Mouse (Mus musculus): ENCODE results near the gene Cga.
A peak's percentile ranks its signal among the peaks of the same experiment; 100 is the strongest.
"Not testable (repeated sequence)": the region's sequence is repeated elsewhere in the genome, so short reads cannot be mapped to it uniquely, and the experiment has no call there.

Cga gene

DNA sequence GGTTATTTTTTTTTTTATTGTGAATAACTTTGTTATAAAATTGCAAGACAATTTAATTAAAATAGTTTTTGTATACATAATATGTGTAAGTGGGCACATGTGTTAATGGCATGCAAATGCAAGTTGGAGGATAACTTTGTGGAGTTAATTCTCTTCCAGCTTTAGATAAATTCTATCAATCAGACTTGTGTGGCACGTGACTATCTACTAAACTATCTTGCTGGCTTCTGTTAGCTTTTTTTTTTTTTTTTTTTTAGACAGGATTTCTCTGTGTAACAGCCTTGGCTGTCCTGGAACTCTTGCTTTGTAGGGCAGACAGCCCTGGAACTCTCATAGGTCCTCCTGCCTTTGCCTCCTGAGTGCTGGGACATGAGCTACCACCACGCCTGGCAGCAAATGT is 4.9 kb downstream of the Cga start:
- no peak for DNase-seq

DNA sequence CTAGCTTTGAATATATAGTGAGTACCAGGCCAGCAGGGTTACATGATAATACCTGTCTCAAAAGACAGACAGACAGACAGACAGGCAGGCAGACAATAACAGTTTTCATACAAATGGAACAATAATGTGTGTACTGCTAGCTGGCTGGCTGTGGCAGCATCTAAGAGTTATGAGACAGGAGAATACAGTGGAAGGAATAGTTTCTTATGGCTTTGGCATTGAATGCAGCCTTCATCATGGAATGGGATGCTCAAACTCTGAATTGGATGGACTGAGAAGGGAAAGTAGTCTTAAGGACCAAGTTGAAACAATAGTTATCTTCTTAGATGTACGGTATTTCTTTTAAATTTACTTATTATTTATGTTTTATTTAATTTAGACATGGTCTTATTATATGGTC is 5.7 kb downstream of the Cga start:
- DNase-seq, result no peak

DNA sequence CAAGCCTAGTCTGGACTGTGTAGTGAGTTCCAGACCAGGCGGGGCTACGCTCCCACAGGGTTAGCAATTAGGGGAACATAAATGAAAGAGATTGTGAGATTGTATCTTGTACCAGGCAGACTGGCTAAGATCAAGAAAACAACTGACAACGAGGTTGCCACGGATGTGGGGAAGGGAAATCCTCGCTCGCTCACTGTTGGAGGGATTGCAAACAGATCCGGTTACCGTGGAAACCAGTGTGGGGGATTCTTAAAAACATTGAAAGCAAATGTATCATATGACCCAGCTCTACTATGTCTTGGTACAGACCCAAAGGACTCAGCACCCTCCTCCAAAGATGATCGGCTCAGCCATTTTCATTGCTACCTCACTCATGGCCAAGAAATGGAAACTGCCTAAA is 6.6 kb downstream of the Cga start:
- DNase-seq, result no peak

DNA sequence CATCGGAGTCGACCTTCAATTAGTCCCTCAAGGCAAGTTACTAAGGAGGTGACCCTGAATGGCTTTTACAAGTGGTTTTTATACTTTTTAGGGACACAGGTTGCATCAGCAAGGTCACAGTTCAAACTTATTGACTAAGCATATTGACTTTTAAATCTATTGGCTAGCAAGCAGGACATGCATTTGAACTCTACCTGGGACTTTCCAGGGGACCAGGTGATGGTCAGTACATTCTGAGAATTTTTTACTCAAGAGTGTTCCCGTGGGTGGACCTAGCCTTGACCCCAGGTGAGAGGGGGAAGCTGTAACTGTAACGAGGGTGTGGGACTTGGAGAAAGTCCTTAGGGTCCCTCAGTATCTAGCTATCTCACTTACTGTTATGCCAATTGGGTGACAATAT is 7.6 kb downstream of the Cga start:
- no peak for DNase-seq

DNA sequence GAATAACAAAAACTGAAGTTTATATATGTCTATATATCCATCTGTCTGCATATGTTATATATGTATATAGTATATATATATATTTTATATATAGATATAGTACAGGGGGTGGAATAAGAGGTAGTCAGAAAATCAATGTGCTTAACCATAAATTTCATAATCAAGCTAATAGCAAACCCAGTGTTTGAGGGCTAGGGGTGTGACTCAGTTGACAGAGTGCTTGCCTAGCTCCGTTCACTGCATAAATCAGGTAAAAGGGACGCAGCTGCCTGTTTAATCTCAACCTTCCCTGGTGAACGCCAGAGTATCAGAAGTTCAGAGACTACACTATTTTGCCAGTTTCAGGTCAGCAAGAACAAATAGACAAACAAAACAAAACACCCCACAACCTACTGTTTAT is 8.0 kb downstream of the Cga start:
- not testable (repeated sequence) for DNase-seq

DNA sequence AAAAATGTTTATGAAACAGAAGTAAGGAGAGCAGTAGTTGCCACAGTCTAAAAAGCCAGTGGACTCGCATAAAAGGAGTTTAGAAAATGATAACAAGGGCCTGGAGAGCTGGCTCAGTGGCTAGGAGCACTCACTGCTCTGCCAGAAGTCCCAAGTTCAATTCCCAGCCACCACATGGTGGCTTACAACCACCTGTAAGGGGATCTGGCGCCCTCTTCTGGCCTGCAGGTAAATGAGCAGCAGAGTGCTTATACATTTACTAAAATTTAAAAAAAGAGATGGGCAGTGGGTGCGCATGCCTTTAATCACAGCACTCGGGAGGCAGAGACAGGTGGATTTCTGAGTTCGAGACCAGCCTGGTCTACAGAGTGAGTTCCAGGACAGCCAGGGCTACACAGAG is 11.8 kb downstream of the Cga start:
- no peak for DNase-seq

DNA sequence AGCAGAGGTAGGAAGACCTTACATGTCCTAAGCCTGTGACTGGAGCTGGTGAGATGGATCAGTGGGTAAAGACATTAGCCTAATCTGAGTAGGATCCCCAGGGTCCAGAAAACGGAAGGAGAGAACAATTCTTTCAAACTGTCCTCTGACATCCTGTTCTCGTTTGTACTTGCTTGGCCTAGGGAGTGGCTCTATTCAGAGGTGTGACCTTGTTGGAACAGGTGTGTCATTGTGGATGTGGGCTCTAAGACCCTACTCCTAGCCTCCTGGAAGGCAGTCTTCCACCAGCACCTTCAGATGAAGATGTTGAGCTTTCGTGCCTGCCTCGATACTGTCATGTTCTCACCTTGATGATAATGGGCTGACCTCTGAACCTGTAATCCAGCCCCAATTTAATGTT is 12.6 kb downstream of the Cga start:
- no peak for DNase-seq

DNA sequence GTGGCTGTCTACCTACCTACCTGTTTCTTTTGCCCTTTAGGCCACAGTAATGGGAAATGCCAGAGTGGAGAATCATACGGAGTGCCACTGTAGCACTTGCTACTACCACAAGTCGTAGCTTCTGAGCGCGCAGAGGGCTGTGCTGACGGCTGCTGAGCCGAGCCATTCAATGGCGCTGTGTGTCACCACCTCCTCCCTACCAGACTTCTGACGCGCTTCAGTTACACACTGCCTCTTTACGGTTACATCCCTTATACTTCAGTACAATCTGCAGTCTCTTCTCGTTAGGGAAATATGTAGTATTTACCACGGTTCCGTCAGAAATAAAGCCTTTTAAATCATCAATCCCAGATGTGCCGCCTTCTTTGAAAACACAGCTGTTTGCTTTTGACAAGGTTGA is 13.4 kb downstream of the Cga start:
- no peak for DNase-seq

DNA sequence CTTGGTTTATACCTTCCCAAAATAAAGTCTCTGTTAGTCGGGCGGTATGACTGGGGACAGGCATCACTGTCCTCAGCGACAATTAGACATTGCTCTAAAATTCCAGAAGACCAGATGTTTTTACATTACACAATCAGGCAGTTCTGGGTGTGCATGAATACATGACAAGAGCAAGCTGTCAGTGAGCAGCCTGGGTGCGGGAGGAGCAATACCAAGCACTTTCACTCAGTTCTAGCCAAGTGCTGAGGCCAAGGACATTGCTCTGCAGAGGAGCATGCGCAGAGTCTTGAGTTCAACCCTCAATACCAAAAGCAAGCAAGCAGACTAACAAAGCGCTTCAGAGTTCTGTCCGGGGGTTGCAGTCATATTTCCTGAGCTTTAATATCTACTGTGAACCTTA is 14.5 kb downstream of the Cga start:
- DNase-seq, result no peak

DNA sequence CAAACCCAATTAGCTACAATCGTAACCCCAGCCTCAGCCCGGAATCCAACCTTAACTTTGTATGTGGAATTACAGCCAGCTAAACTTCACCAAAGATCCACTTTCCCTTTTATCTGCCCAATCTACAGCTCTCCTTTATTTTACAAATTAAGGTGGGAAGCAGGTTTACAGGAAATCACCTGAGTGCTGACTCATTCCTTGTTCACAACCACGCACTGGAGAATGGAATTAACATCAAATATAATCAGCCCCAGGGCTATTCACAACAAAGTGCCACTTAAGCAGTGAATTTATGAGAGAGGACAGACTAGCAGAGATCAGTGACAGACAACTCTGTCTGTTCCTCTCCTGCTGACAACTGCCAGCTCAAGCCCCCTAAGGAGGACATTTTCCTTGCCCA is 17.8 kb downstream of the Cga start:
- DNase-seq, result no peak

DNA sequence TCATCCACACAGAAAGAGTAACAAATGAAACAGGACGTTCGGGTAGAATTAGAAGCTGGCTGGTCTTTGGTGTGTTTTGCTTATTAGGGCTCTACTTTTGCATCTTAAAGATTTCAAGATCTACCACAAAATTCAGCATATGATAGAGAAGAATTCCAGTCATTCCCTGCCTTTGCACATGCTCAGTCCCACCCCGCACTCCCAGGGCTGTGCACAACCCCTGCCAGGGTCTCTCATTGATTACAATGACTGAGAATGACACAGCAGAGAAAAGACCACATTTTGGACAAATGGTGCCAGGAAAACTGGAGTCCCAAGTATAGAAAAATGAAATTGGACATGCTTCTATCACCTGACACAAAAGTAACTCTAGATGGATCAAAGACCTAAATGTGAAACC is 18.6 kb downstream of the Cga start:
- no peak for DNase-seq

DNA sequence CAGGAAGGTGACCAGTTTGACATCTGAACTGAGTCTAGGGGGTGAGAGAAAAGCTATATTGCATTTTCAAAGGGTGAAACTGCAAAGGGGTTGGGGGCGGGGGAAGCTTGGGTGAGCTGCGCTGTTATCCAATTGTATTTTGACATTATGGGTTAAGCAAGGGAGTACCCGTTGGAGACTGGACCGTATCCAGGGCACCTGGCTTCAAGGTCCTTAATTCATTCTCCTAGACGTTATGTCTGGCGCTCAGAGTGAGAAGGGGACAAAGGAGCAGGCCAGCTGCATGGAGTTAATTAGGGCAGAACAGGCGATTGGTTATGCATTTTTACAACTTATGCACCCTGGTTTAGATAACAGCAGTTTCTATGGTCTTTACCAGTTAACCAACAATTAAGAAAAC is 23.8 kb downstream of the Cga start:
- peak; percentile 18 for DNase-seq

DNA sequence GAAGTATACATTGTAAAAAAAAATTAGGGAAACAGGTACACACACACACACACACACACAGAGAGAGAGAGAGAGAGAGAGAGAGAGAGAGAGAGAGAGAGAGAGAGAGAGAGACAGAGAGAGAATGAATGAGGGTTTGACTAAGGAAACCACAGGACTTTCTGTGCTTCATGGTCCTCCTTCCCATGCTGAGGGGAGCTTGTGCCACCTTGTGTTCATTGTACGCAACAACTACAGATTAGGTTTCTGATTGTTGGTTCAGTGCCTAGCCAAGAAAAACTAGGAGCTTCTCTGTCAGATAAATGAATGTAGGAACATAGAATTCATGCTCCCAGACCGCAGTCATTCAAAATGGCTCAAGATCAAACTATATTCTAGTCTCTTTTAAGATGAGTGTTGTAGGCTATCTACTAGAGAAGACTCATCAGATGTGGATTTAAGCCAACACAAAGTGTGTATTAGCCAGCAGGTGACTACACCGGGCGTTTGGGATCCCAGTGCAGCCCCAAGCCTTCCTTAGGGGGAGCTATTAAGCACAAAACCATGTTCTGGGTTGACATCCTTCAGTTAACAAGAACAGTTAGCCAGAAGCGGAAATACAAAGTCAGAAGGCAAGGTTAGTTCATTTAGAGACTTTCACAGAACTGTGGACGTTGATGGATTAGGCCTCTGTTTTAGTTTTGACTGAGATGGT is 28.7 kb downstream of the Cga start:
- peak; percentile 78 for DNase-seq

DNA sequence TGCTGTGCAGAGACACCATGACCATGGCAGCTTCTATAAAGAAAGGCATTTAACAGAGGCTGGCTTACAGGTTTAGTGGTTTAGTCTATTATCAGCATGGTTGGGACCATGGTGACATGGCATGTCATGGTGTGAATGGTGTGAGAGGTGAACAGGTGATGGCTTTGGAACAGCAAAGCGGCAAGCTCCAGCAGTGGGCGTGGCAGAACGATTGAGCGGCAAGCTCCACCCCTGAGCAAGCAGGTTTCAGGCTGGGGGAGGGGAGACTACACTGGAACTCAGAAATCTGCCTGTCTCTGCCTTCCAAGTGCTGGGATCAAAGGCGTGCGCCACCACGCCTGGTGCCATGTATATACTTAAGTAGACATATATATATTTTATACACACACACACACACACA is 34.8 kb downstream of the Cga start:
- not testable (repeated sequence) for DNase-seq

DNA sequence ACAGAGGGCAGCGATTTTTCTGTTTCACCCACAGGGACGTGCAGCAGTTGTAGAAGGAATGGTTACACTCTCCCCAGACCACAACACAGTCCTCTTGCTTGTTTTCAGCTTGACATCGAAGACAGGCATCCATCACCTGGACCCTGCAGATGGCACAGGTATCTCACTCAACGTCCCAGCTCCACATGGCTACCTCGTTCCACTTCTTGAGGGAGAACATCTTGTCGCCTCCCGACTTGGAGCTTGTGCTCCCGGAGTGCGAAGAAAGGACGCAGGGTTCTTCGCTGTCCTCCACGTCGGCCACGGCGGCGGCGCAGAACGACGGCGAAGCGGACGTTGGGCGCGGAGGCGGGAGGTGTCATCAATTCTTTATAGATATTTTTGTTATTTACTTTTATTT is 47.5 kb downstream of the Cga start:
- DNase-seq, result no peak

DNA sequence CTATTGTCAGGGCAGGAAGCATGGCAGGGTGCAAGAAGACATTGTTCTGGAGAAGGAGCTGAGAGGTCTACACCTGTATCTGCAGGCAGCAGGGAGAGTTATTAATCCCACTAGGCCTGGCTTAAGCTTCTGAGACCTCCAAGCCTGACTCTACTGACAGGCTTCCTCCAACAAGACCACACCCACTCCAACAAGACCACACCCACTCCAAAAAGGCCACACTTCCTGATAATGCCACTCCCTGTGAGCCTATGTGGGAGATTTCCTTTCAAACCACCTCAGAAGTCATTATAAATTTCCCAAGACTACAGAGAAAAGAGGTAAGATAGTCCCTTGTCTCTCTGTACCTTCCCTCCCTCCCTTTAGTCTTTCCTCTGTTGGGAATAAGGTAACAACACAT is 53.6 kb downstream of the Cga start:
- DNase-seq, result no peak

DNA sequence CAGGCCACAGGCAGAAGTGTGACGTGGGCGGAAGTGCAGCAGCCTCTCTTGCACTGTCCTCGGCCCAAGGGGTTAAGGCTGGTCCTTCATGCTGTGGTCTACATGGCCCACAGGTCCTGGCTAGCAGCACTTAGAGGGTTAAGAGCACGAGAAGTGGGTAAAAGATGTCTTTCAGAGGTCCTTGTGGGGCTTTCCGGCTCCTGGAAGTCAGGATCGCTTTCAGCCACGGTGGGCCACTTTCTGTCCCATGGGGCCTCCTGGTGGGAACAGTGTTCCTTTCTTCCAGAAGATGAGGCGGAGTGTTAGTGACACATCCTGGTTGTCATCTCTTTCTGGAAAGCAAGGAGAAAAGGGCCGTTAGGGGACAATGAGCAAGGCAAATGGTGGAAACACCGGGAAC is 60.1 kb downstream of the Cga start:
- DNase-seq, result no peak
